Mouse (Mus musculus) stomach, postnatal 0 days (tissue): Measurements from ENCODE around the gene Zfp820. TPM values are rescaled to one million over a fixed set of nuclear protein-coding genes. Genes with fewer than 3 reads are reported as not detected.
"Not testable (repeated sequence)": the region's sequence is repeated elsewhere in the genome, so short reads cannot be mapped to it uniquely, and the experiment has no call there.

Source experiments
- ATAC-seq: fragments of 200-750 bp; cut with Nextera tagmentation; 2 replicates; pipeline ENCODE4 v1.8.0; 2017; ENCODE audit not compliant: low FRiP score, low TSS enrichment
- DNase-seq: peaks from one replicate; pipeline ENCODE4 v3.0.0-alpha.2; 2016; ENCODE audit warnings: low spot score
- H3K27ac ChIP-seq: fragments of 300-500 bp; sonication (generic); replicated peaks from 2 replicates; pipeline ENCODE4 v1.5.1; 2014; ENCODE audit warnings: mild to moderate bottlenecking, control low read depth
- H3K27me3 ChIP-seq: fragments of 300-500 bp; sonication (generic); 2 replicates; pipeline ENCODE4 v1.6.1; 2014; ENCODE audit warnings: low read length; ENCODE audit not compliant: control insufficient read depth, insufficient read depth
- H3K36me3 ChIP-seq: fragments of 300-500 bp; sonication (generic); 2 replicates; pipeline ENCODE4 v1.6.1; 2014; ENCODE audit warnings: low read length, mixed read lengths; ENCODE audit not compliant: control insufficient read depth, insufficient read depth
- H3K4me1 ChIP-seq: fragments of 300-500 bp; sonication (generic); replicated peaks from 2 replicates; pipeline ENCODE4 v1.6.1; 2014; ENCODE audit warnings: antibody characterized with exemption; ENCODE audit not compliant: control insufficient read depth, insufficient read depth
- H3K4me2 ChIP-seq: fragments of 300-500 bp; sonication (generic); replicated peaks from 2 replicates; pipeline ENCODE4 v1.6.1; 2014; ENCODE audit warnings: low read depth, mild to moderate bottlenecking, control low read depth, moderate library complexity
- H3K4me3 ChIP-seq: fragments of 300-500 bp; sonication (generic); 2 replicates; pipeline ENCODE4 v1.5.1; 2014; ENCODE audit warnings: low read depth, low read length, control low read depth
- H3K9ac ChIP-seq: fragments of 300-500 bp; sonication (generic); 2 replicates; pipeline ENCODE4 v1.6.1; 2014; ENCODE audit warnings: mild to moderate bottlenecking, low read length, control low read depth, mixed read lengths
- H3K9me3 ChIP-seq: fragments of 300-500 bp; sonication (generic); 2 replicates; pipeline ENCODE4 v1.6.1; 2016; ENCODE audit warnings: low read length; ENCODE audit not compliant: control insufficient read depth
- CTCF ChIP-seq: IDR thresholded peaks from 2 replicates; pipeline ENCODE4 v1.5.1; 2016; ENCODE audit warnings: antibody characterized with exemption, low read depth, mild to moderate bottlenecking, moderate library complexity
- EP300 ChIP-seq: optimal IDR thresholded peaks from 2 replicates; pipeline ENCODE3; 2016; ENCODE audit warnings: antibody characterized with exemption
- WGBS: fragments of 180-500 bp; shearing (Covaris S2); extraction: QIAGEN DNeasy Blood & Tissue Kit; methylation state at CpG from one replicate; pipeline ENCODE4 v1.1.7; 2014; 5-methylcytosine and 5-hydroxymethylcytosine counted together
- polyA plus RNA-seq: library from polyadenylated mRNA; unstranded; fragments of >200 nt; fragmentation: Nextera tagmentation; extraction: Ambion mirVana; gene quantifications from 2 replicates; pipeline ENCODE4 v1.2.1, GENCODE M21; 2015

Gene Zfp820
- 3.6 and 3.8 TPM in 2 replicates for polyA plus RNA-seq

GRCm38 (mm10) chr17:21845545-21846321 is at the start of gene Zfp820:
Zfp820 (minus strand) TSS chr17:21845772.
- ATAC-seq (peak; percentile 98), DNase-seq (peak; percentile 69)
- 1% methylated on average over 22 of the region's 22 CpGs for WGBS
- Histone ChIP-seq H3K9me3 (no peaks in the 10 kb centered on the region), H3K4me3 (peak within 1 kb of the TSS; percentile 62), H3K4me2 (peak within 1 kb of the TSS; percentile 55), H3K27me3 (no peaks in the 10 kb centered on the region), H3K4me1 (no peaks in the 10 kb centered on the region), H3K9ac (peak within 1 kb of the TSS; percentile 73), H3K27ac (0 out of 2 replicates have a peak within 1 kb of the TSS, but pooled peaks have one; percentile 53), H3K36me3 (no peaks in the 10 kb centered on the region)
- TF ChIP-seq CTCF (no peak), EP300 (no peak)

- no peak overlapping the region for H3K27ac ChIP-seq
- H3K9me3 ChIP-seq: no peaks in the 10 kb centered on the region
- H3K4me2 ChIP-seq: no peak overlapping the region
- TF ChIP-seq CTCF (no peak), EP300 (no peak)
- ATAC-seq: no peak
- no peaks in the 10 kb centered on the region for H3K36me3 ChIP-seq
- WGBS: 50% methylated on average over 1 of the region's 1 CpGs
- H3K9ac ChIP-seq: no peak overlapping the region
- no peak overlapping the region for H3K4me3 ChIP-seq
- no peaks in the 10 kb centered on the region for H3K27me3 ChIP-seq
- no peaks in the 10 kb centered on the region for H3K4me1 ChIP-seq
- no peak for DNase-seq
These were observed 25.7 kb upstream of the Zfp820 start for GRCm38 (mm10) chr17:21871256-21871655.

- 85% methylated on average over 7 of the region's 8 CpGs for WGBS
- not testable (repeated sequence) for H3K4me1 ChIP-seq, H3K4me3 ChIP-seq, H3K36me3 ChIP-seq, H3K9me3 ChIP-seq, H3K27ac ChIP-seq, H3K4me2 ChIP-seq, H3K9ac ChIP-seq, DNase-seq, H3K27me3 ChIP-seq
- ATAC-seq: peak; percentile 72
These were observed 680 bp upstream of the Zfp820 start for GRCm38 (mm10) chr17:21846322-21846582.

- Histone ChIP-seq H3K9ac (no peak overlapping the region), H3K27ac (no peak overlapping the region), H3K36me3 (no peaks in the 10 kb centered on the region), H3K4me2 (no peak overlapping the region), H3K4me3 (no peak overlapping the region), H3K4me1 (no peaks in the 10 kb centered on the region), H3K27me3 (no peaks in the 10 kb centered on the region), H3K9me3 (no peaks in the 10 kb centered on the region)
- DNase-seq (no peak), ATAC-seq (no peak)
- TF ChIP-seq EP300 (no peak), CTCF (peak; percentile 41)
- WGBS: 55% methylated on average over 2 of the region's 2 CpGs
These were observed 7.1 kb downstream of the Zfp820 start for GRCm38 (mm10) chr17:21838510-21838909.

- H3K4me3 ChIP-seq, H3K36me3 ChIP-seq, ATAC-seq, H3K27me3 ChIP-seq, DNase-seq, H3K27ac ChIP-seq, H3K9ac ChIP-seq, H3K4me1 ChIP-seq, H3K9me3 ChIP-seq, H3K4me2 ChIP-seq: not testable (repeated sequence)
- whole genome bisulfite sequencing: 42% methylated on average over 18 of the region's 19 CpGs
These were observed 44.2 kb downstream of the Zfp820 start for GRCm38 (mm10) chr17:21801373-21801772.

- ATAC-seq: no peak
- WGBS: 74% methylated on average over 4 of the region's 4 CpGs
- H3K27ac ChIP-seq: no peak overlapping the region
These were observed 53.3 kb downstream of the Zfp820 start for GRCm38 (mm10) chr17:21792256-21792655.

More at GRCm38 (mm10) chr17:21792256-21792655, 53.3 kb downstream of the Zfp820 start:
- H3K4me2 ChIP-seq: no peak overlapping the region
- H3K4me1 ChIP-seq: no peaks in the 10 kb centered on the region
- no peaks in the 10 kb centered on the region for H3K27me3 ChIP-seq
- H3K4me3 ChIP-seq: no peak overlapping the region
- TF ChIP-seq EP300 (no peak), CTCF (no peak)
- H3K9ac ChIP-seq: no peak overlapping the region
- H3K36me3 ChIP-seq: no peaks in the 10 kb centered on the region
- no peaks in the 10 kb centered on the region for H3K9me3 ChIP-seq
- DNase-seq: no peak
